Mouse (Mus musculus) MEL (cell line): Measurements from ENCODE around the gene Slc7a4. TPM values are rescaled to one million over a fixed set of nuclear protein-coding genes. Genes with fewer than 3 reads are reported as not detected.

Source experiments
- DNase-seq: peaks from one replicate; pipeline ENCODE4 v3.0.0; 2011; ENCODE audit warnings: low read depth, low spot score
- H3K27ac ChIP-seq: 2 replicates; pipeline ENCODE4 v1.5.1; 2012; ENCODE audit warnings: low read depth, mild to moderate bottlenecking, control low read depth, low read length, moderate library complexity; ENCODE audit not compliant: control insufficient read depth
- H3K27me3 ChIP-seq, 2 experiments: fragments of 150-350 bp in 1 of 2; sonication (generic) in 1 of 2; 2 replicates each; pipeline ENCODE4 v1.6.1; 2012; ENCODE audit warnings: low read length in 2 of 2, mild to moderate bottlenecking in 2 of 2, improper control_type of control experiment in 1 of 2, moderate library complexity in 1 of 2; ENCODE audit not compliant: insufficient read depth in 2 of 2, control insufficient read depth in 1 of 2
- H3K36me3 ChIP-seq, 2 experiments: 2 replicates each; pipeline ENCODE4 v1.6.1; 2012 to 2014; ENCODE audit warnings: low read length in 2 of 2, improper control_type of control experiment in 1 of 2, inconsistent platforms in 1 of 2, mild to moderate bottlenecking in 1 of 2; ENCODE audit not compliant: insufficient read depth in 2 of 2, control insufficient read depth in 1 of 2
- H3K4me1 ChIP-seq, 2 experiments: fragments of 150-350 bp in 1 of 2; sonication (generic) in 1 of 2; 2 replicates each; pipeline ENCODE4 v1.6.1; 2012; ENCODE audit warnings: low read length in 2 of 2, improper control_type of control experiment in 1 of 2, mild to moderate bottlenecking in 1 of 2; ENCODE audit not compliant: insufficient read depth in 2 of 2, control insufficient read depth in 1 of 2
- H3K4me3 ChIP-seq, 2 experiments: fragments of 150-350 bp in 1 of 2; sonication (generic) in 1 of 2; 2 replicates each; pipeline ENCODE4 v1.5.1; 2012; ENCODE audit warnings: low read depth in 2 of 2, low read length in 2 of 2, mild to moderate bottlenecking in 2 of 2, moderate library complexity in 2 of 2, control low read depth in 1 of 2, improper control_type of control experiment in 1 of 2; ENCODE audit not compliant: control insufficient read depth in 1 of 2, insufficient read depth in 1 of 2
- H3K79me2 ChIP-seq: 2 replicates; pipeline ENCODE4 v1.6.1; 2012; ENCODE audit warnings: mild to moderate bottlenecking, low read length, moderate library complexity; ENCODE audit not compliant: control insufficient read depth, poor library complexity, insufficient read depth
- H3K9ac ChIP-seq: 2 replicates; pipeline ENCODE4 v1.6.1; 2012; ENCODE audit warnings: low read depth, mild to moderate bottlenecking, control low read depth, low read length, moderate library complexity; ENCODE audit not compliant: control insufficient read depth, poor library complexity, severe bottlenecking
- H3K9me3 ChIP-seq: fragments of 150-350 bp; sonication (generic); replicated peaks from 2 replicates; pipeline ENCODE4 v1.6.1; 2012; ENCODE audit warnings: mild to moderate bottlenecking, low read length, improper control_type of control experiment, moderate library complexity; ENCODE audit not compliant: insufficient read depth
- BHLHE40 ChIP-seq: IDR thresholded peaks from 2 replicates; pipeline ENCODE4 v1.6.1; 2012; ENCODE audit warnings: low read depth, mild to moderate bottlenecking, inconsistent platforms, low read length, improper control_type of control experiment, borderline replicate concordance
- CHD1 ChIP-seq: IDR thresholded peaks from 2 replicates; pipeline ENCODE4 v1.6.1; 2012; ENCODE audit warnings: low read depth, mild to moderate bottlenecking, inconsistent platforms, low read length, improper control_type of control experiment
- CHD2 ChIP-seq: IDR thresholded peaks from 2 replicates; pipeline ENCODE4 v1.6.1; 2011; ENCODE audit warnings: low read length, improper control_type of control experiment
- CTCF ChIP-seq, 3 experiments: IDR thresholded peaks in 2 of 3; conservative IDR thresholded peaks in 1 of 3; 2 replicates each; pipeline ENCODE4 v1.5.1; 2011 to 2012; ENCODE audit warnings: low read length in 3 of 3, low read depth in 2 of 3, mild to moderate bottlenecking in 2 of 3, improper control_type of control experiment in 1 of 3, inconsistent platforms in 1 of 3, mixed read lengths in 1 of 3, moderate library complexity in 1 of 3; ENCODE audit not compliant: control insufficient read depth in 1 of 3, insufficient read depth in 1 of 3, poor library complexity in 1 of 3, severe bottlenecking in 1 of 3
- E2F4 ChIP-seq: IDR thresholded peaks from 2 replicates; pipeline ENCODE4 v1.6.1; 2011; ENCODE audit warnings: low read depth, low read length, improper control_type of control experiment, borderline replicate concordance
- ELF1 ChIP-seq: IDR thresholded peaks from 2 replicates; pipeline ENCODE4 v1.6.1; 2014; ENCODE audit warnings: low read depth, mild to moderate bottlenecking, inconsistent platforms, low read length, improper control_type of control experiment, moderate library complexity
- EP300 ChIP-seq, 2 experiments: IDR thresholded peaks; 2 replicates each; pipeline ENCODE4 v1.6.1; 2011; ENCODE audit warnings: improper control_type of control experiment in 2 of 2, low read length in 2 of 2, low read depth in 1 of 2, mild to moderate bottlenecking in 1 of 2
- ETS1 ChIP-seq: IDR thresholded peaks from 2 replicates; pipeline ENCODE4 v1.6.1; 2012; ENCODE audit warnings: low read depth, mild to moderate bottlenecking, inconsistent platforms, low read length, improper control_type of control experiment, moderate library complexity
- GABPA ChIP-seq: IDR thresholded peaks from 2 replicates; pipeline ENCODE4 v1.6.1; 2012; ENCODE audit warnings: low read depth, mild to moderate bottlenecking, inconsistent platforms, low read length, improper control_type of control experiment, moderate library complexity
- GATA1 ChIP-seq: IDR thresholded peaks from 2 replicates; pipeline ENCODE4 v1.6.1; 2011; ENCODE audit warnings: low read depth, low read length, improper control_type of control experiment
- HCFC1 ChIP-seq: IDR thresholded peaks from 2 replicates; pipeline ENCODE4 v1.6.1; 2012; ENCODE audit warnings: low read depth, mild to moderate bottlenecking, inconsistent platforms, low read length, improper control_type of control experiment, moderate library complexity
- JUND ChIP-seq: IDR thresholded peaks from 2 replicates; pipeline ENCODE4 v1.6.1; 2011; ENCODE audit warnings: low read depth, mild to moderate bottlenecking, improper control_type of control experiment, low read length
- KAT2A ChIP-seq: conservative IDR thresholded peaks from 2 replicates; pipeline ENCODE4 v1.6.1; 2012; ENCODE audit warnings: low read depth, low read length, improper control_type of control experiment, inconsistent platforms
- MAFK ChIP-seq: IDR thresholded peaks from 2 replicates; pipeline ENCODE4 v1.6.1; 2011; ENCODE audit warnings: low read depth, mild to moderate bottlenecking, low read length, improper control_type of control experiment, borderline replicate concordance
- MAX ChIP-seq: IDR thresholded peaks from 2 replicates; pipeline ENCODE4 v1.6.1; 2011; ENCODE audit warnings: low read length, improper control_type of control experiment
- MEF2A ChIP-seq: IDR thresholded peaks from 2 replicates; pipeline ENCODE4 v1.6.1; 2014; ENCODE audit warnings: low read depth, mild to moderate bottlenecking, inconsistent platforms, low read length, improper control_type of control experiment; ENCODE audit not compliant: poor library complexity, insufficient replicate concordance, severe bottlenecking; ENCODE audit errors: extremely low read depth
- MXI1 ChIP-seq: IDR thresholded peaks from 2 replicates; pipeline ENCODE4 v1.6.1; 2011; ENCODE audit warnings: mild to moderate bottlenecking, low read depth, low read length, improper control_type of control experiment
- MYB ChIP-seq: IDR thresholded peaks from 2 replicates; pipeline ENCODE4 v1.6.1; 2011; ENCODE audit warnings: mild to moderate bottlenecking, low read depth, low read length, improper control_type of control experiment
- MYC ChIP-seq: IDR thresholded peaks from 2 replicates; pipeline ENCODE4 v1.6.1; 2011; ENCODE audit warnings: low read depth, mild to moderate bottlenecking, low read length, improper control_type of control experiment, moderate library complexity
- NELFE ChIP-seq: IDR thresholded peaks from 2 replicates; pipeline ENCODE4 v1.6.1; 2011; ENCODE audit warnings: low read depth, low read length, improper control_type of control experiment
- NRF1 ChIP-seq: IDR thresholded peaks from 2 replicates; pipeline ENCODE4 v1.6.1; 2014; ENCODE audit warnings: low read depth, mild to moderate bottlenecking, inconsistent platforms, low read length, improper control_type of control experiment, moderate library complexity; ENCODE audit not compliant: poor library complexity, insufficient read depth, severe bottlenecking
- POLR2A ChIP-seq, 2 experiments: IDR thresholded peaks; 2 replicates each; pipeline ENCODE4 v1.6.1; 2011 to 2012; ENCODE audit warnings: low read length in 2 of 2, mild to moderate bottlenecking in 2 of 2, control low read depth in 1 of 2, improper control_type of control experiment in 1 of 2, low read depth in 1 of 2, moderate library complexity in 1 of 2; ENCODE audit not compliant: control insufficient read depth in 1 of 2, insufficient read depth in 1 of 2, poor library complexity in 1 of 2
- POLR2AphosphoS2 ChIP-seq: IDR thresholded peaks from 2 replicates; pipeline ENCODE4 v1.6.1; 2011; ENCODE audit warnings: low read length, improper control_type of control experiment
- POLR2AphosphoS5 ChIP-seq: IDR thresholded peaks from 2 replicates; pipeline ENCODE4 v1.6.1; 2012; ENCODE audit warnings: low read depth, borderline replicate concordance, mild to moderate bottlenecking, inconsistent platforms, low read length, moderate library complexity, mixed read lengths
- RAD21 ChIP-seq: IDR thresholded peaks from 2 replicates; pipeline ENCODE4 v1.6.1; 2011; ENCODE audit warnings: mild to moderate bottlenecking, low read depth, low read length, improper control_type of control experiment
- RCOR1 ChIP-seq: IDR thresholded peaks from 2 replicates; pipeline ENCODE4 v1.6.1; 2012; ENCODE audit warnings: low read depth, mild to moderate bottlenecking, inconsistent platforms, low read length, improper control_type of control experiment
- SIN3A ChIP-seq: IDR thresholded peaks from 2 replicates; pipeline ENCODE4 v1.6.1; 2012; ENCODE audit warnings: low read length, improper control_type of control experiment, inconsistent platforms
- SMC3 ChIP-seq: IDR thresholded peaks from 2 replicates; pipeline ENCODE4 v1.6.1; 2011; ENCODE audit warnings: low read depth, low read length, improper control_type of control experiment
- TBP ChIP-seq: IDR thresholded peaks from 2 replicates; pipeline ENCODE4 v1.8.0; 2011; ENCODE audit warnings: low read depth, low read length, improper control_type of control experiment
- TCF12 ChIP-seq: IDR thresholded peaks from 2 replicates; pipeline ENCODE4 v1.6.1; 2014; ENCODE audit warnings: low read depth, mild to moderate bottlenecking, inconsistent platforms, low read length, improper control_type of control experiment, moderate library complexity
- UBTF ChIP-seq: IDR thresholded peaks from 2 replicates; pipeline ENCODE4 v1.6.1; 2012; ENCODE audit warnings: low read depth, mild to moderate bottlenecking, inconsistent platforms, low read length, improper control_type of control experiment, moderate library complexity, borderline replicate concordance; ENCODE audit not compliant: insufficient read depth
- USF2 ChIP-seq, 2 experiments: IDR thresholded peaks; 2 replicates each; pipeline ENCODE4 v1.6.1; 2011 to 2012; ENCODE audit warnings: improper control_type of control experiment in 2 of 2, low read length in 2 of 2, borderline replicate concordance in 1 of 2, inconsistent platforms in 1 of 2, low read depth in 1 of 2, mild to moderate bottlenecking in 1 of 2; ENCODE audit not compliant: insufficient read depth in 1 of 2
- ZC3H11A ChIP-seq: IDR thresholded peaks from 2 replicates; pipeline ENCODE4 v1.6.1; 2012; ENCODE audit warnings: low read depth, mild to moderate bottlenecking, inconsistent platforms, low read length, improper control_type of control experiment
- ZKSCAN1 ChIP-seq: IDR thresholded peaks from 2 replicates; pipeline ENCODE4 v1.6.1; 2012; ENCODE audit warnings: low read depth, mild to moderate bottlenecking, inconsistent platforms, low read length, improper control_type of control experiment, moderate library complexity
- ZMIZ1 ChIP-seq: IDR thresholded peaks from 2 replicates; pipeline ENCODE4 v1.6.1; 2012; ENCODE audit warnings: low read depth, mild to moderate bottlenecking, inconsistent platforms, low read length, improper control_type of control experiment, moderate library complexity
- ZNF384 ChIP-seq: IDR thresholded peaks from 2 replicates; pipeline ENCODE4 v1.6.1; 2012; ENCODE audit warnings: low read depth, mild to moderate bottlenecking, inconsistent platforms, low read length, improper control_type of control experiment
- polyA plus RNA-seq, 2 experiments: library from polyadenylated mRNA; stranded (reverse) in 1 of 2; unstranded in 1 of 2; fragments of >175 nt in 1 of 2; fragments of >200 nt in 1 of 2; gene quantifications; 2 replicates each; pipeline versions ENCODE4 v1.2.1 to v1.2.4; 2012; ENCODE audit warnings: low replicate concordance in 2 of 2, low read depth in 1 of 2; ENCODE audit not compliant: insufficient read length in 2 of 2, insufficient read depth in 1 of 2, missing spikeins in 1 of 2
- total RNA-seq: library from RNA; depleted of rRNA; stranded (reverse); fragments of 300-350 nt; gene quantifications from 2 replicates; pipeline ENCODE4 v1.2.3, GENCODE M21; 2012

Gene Slc7a4
- total and polyA plus RNA-seq, 3 experiments = 23.1 to 23.6 TPM; not detected in 1

DNA sequence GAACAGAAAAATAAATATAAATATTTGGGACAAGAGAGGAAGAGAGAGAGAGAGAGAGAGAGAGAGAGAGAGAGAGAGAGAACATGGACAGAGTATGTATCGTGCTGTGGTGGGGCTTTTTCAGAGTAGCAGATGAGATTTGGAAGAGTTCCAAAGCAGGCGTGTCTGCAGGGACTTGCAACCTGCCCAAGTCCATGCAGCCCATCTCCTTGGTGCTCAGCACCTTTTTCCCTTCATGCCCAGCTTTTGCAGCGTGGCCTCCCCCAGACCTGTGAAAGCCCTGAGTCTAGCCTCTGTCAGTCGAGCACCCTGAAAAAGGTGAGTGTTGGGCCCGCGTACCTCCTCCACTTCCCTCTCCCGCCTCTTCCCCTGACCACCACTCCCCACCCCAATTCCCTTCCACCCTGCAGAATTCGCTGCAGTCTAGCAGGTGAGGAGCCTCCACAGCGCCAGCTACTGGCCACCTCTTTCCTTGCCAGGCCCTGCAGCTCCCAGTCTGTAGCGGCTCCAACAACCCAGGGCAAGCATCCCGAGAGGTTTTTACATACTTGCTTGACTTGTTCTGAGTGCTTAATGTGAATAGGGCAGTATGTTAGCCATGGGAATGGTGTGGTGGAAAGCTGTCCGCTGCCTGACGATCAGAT, 35.0 kb upstream of the Slc7a4 start:
- Histone ChIP-seq H3K27me3 (no peaks in the 10 kb centered on the region), H3K79me2 (peaks cover 13% of the 10 kb centered on the region), H3K4me3 (peak overlapping the region; percentile 43 to 45; a peak in 3 of 4 replicates), H3K27ac (no peak overlapping the region), H3K9me3 (no peaks in the 10 kb centered on the region), H3K4me1 (peaks cover 3 to 10% of the 10 kb centered on the region in 2 experiments; a peak in 3 of 4 replicates), H3K36me3 (peaks cover 5 to 10% of the 10 kb centered on the region in 2 experiments), H3K9ac (peak overlapping the region; percentile 53)
- peak; percentile 87 for DNase-seq
- TF ChIP-seq RCOR1 (peak; percentile 55; the same call in 1 of the 2 replicates), MEF2A (no peak), NELFE (no peak), TBP (no peak), ZNF384 (0 out of 2 replicates have a peak, but pooled peaks have one; percentile 11), RAD21 (peak; percentile 35), ZMIZ1 (no peak), MXI1 (peak; percentile 42; the same call in 1 of the 2 replicates), MYC (no peak), USF2 (IDR thresholded peaks at IDR 0.05; ENCODE audit: borderline replicate concordance in 1 of 2, insufficient read depth in 1 of 2, low read depth in 1 of 2, low read length in 2 of 2) (no peak), CHD1 (no peak), JUND (no peak), HCFC1 (peak; percentile 59; the same call in 1 of the 2 replicates), UBTF (no peak), BHLHE40 (peak; percentile 33; the same call in 1 of the 2 replicates), GATA1 (no peak), CTCF (IDR thresholded peaks at IDR 0.05 in 2 of 3, conservative IDR thresholded peaks at IDR 0.05 in 1 of 3; ENCODE audit: control insufficient read depth in 1 of 3, insufficient read depth in 1 of 3, low read depth in 2 of 3, low read length in 3 of 3, poor library complexity in 1 of 3, severe bottlenecking in 1 of 3) (peak; percentile 83 to 98 (median 97)), KAT2A (no peak), MAFK (no peak), ETS1 (no peak), EP300 (IDR thresholded peaks at IDR 0.05; ENCODE audit: low read depth in 1 of 2, low read length in 2 of 2) (no peak), E2F4 (no peak), ZKSCAN1 (no peak), ELF1 (no peak), MYB (no peak), POLR2AphosphoS2 (no peak), CHD2 (no peak), SIN3A (0 out of 2 replicates have a peak, but pooled peaks have one; percentile 56), POLR2A (IDR thresholded peaks at IDR 0.05; ENCODE audit: control insufficient read depth in 1 of 2, insufficient read depth in 1 of 2, low read depth in 1 of 2, low read length in 2 of 2, poor library complexity in 1 of 2) (no peak), ZC3H11A (peak; percentile 27; the same call in 1 of the 2 replicates), NRF1 (no peak), TCF12 (no peak), GABPA (no peak), POLR2AphosphoS5 (no peak), SMC3 (peak; percentile 57), MAX (no peak)
